In the genomic region with DNA sequence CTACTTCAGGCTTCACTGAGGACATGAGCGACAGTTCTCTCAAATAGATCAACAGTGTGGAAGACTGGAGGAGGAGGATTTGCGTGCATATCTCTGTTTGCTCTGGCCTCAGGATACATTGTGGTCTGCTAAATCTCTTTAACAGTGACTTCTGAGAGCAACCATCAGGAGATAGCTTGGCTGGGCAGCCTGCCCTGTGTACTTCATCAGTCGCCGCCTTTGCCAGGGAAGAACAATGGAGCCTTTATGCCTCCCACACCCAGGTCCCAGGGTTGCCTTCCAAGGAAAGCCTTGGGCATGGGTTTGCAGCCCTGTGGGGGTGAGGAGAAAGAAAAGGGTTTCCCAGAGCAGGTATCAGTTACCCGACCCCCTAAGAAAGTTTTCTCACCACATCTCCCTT, we compare ENCODE assay signal across 11 mouse cellular contexts.
A peak's percentile ranks its signal among the peaks of the same experiment; 100 is the strongest.
DNase-seq lines count a peak whose midpoint lies in the region; ATAC-seq lines count a peak whose summit lies in the region.
"Had no signal": no experiment of that assay in that cellular context is flagged by ENCODE, and none has a peak within 500 bp of the region (broad histone marks: within the 10 kb centered on the region; RNA-seq: fewer than 3 reads in every experiment).

No protein-coding gene starts in this region.

- no peaks in the 10 kb centered on the region for H3K36me3 ChIP-seq in lung, embryonic 15.5 days
- H3K36me3 ChIP-seq: liver, embryonic 13.5 days had no signal

- 45% methylated on average over 5 of the region's 5 CpGs for WGBS in lung, embryonic 15.5 days

- H3K4me3 ChIP-seq in lung, embryonic 15.5 days: no peak overlapping the region
- H3K4me3 ChIP-seq: erythroblast, embryonic 14.5 days; liver, embryonic 13.5 days had no signal

- H3K4me1 ChIP-seq in lung, embryonic 15.5 days: 0 out of 2 replicates have a peak, but pooled peaks cover 4% of the 10 kb centered on the region
- H3K4me1 ChIP-seq: liver, embryonic 13.5 days had no signal

- no peaks in the 10 kb centered on the region for H3K9me3 ChIP-seq in lung, embryonic 15.5 days
- H3K9me3 ChIP-seq: liver, embryonic 13.5 days had no signal

- H3K27ac ChIP-seq in lung, embryonic 15.5 days: 0 out of 2 replicates have a peak overlapping the region, but pooled peaks have one; percentile 20
- H3K27ac ChIP-seq: liver, embryonic 13.5 days had no signal

- intact Hi-C loops in heart, postnatal 14 days (cut with DNase I): no loop called here

- H3K27me3 ChIP-seq in lung, embryonic 15.5 days: no peaks in the 10 kb centered on the region
- H3K27me3 ChIP-seq: liver, embryonic 13.5 days had no signal

- no peak overlapping the region for H3K4me2 ChIP-seq in lung, embryonic 15.5 days
- H3K4me2 ChIP-seq: liver, embryonic 13.5 days had no signal

- ATAC-seq in lung, embryonic 15.5 days (ENCODE audit: borderline replicate concordance, extremely low read depth, low FRiP score, low TSS enrichment): 0 out of 2 replicates have a peak, but pooled peaks have one; percentile 31

- DNase-seq in embryo, embryonic 9.5 days (ENCODE audit: extremely low spot score): peak; percentile 2
- DNase-seq in embryo, embryonic 10 days (ENCODE audit: low spot score): no peak
- DNase-seq in lung, adult 18-20 months: no peak
- DNase-seq in cerebellum, postnatal 14 days: peak; percentile 11 to 18
- peak; percentile 38 to 62 for DNase-seq in heart, postnatal 14 days
- no peak for DNase-seq in kidney, postnatal 36 days
- no peak for DNase-seq in layer of hippocampus, adult 8-10 months (ENCODE audit: low spot score in 2 of 2)
- DNase-seq: adrenal gland, postnatal 10 days; liver, embryonic 13.5 days had no signal

- H3K9ac ChIP-seq in lung, embryonic 15.5 days: no peak overlapping the region
- H3K9ac ChIP-seq: liver, embryonic 13.5 days had no signal

Comparison
In these comparisons a context has a peak if more than half of its experiments do, and no peak if none do; other contexts are left out.
1. DNase-seq: peak in embryo, embryonic 9.5 days (single experiment), cerebellum, postnatal 14 days (2 of 2) and heart, postnatal 14 days (2 of 2); none in embryo, embryonic 10 days (single experiment), lung, adult 18-20 months (0 of 2), kidney, postnatal 36 days (0 of 2) and layer of hippocampus, adult 8-10 months (0 of 2).